Mouse (Mus musculus) thymus, postnatal 36 days (tissue): Measurements from ENCODE around the gene Apoc4.

Experiments
- DNase-seq, 2 experiments: peaks; one replicate each; pipeline ENCODE4 v3.0.0; 2022; ENCODE audit warnings: mixed read lengths in 2 of 2

Gene Apoc4

DNA sequence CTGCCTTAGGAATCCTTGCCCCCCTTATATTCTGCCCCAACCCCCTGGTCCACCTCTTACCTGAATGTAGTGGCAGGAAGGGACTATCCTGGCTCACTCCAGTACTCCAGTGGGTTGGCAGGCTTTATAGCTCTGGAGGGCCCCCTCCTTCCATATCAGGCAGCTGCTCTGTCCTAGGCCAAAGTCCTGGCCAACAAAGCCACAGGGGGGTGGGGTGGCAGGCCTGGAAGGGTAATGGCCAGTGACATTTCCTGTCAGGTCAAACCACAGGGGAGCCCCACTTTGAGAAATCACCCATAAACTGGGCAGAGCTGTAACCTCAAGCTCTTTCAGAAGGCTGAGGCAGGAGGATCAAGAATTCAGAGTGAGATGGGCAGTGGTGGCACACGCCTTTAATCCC lies 4.6 kb downstream of the Apoc4 start:
- no peak for DNase-seq

DNA sequence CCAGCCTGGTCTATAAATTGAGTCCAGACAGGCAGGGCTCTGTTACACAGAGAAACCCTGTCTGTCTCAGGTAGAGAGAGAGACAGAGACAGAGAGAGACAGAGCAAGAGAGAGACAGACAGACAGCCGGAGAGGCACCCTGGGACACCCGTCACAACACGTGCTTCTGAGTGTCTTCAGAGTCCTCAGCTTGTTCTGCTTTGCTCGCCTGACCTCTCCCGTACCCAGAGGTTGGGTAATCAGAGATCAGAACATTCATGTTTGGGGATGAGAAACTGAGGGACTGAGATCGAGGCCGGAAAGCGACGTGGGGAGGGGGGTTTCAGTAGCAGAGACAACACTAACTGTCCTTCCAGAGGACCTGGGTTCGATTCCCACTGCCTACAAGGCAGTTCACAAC lies 5.5 kb downstream of the Apoc4 start:
- DNase-seq = no peak

DNA sequence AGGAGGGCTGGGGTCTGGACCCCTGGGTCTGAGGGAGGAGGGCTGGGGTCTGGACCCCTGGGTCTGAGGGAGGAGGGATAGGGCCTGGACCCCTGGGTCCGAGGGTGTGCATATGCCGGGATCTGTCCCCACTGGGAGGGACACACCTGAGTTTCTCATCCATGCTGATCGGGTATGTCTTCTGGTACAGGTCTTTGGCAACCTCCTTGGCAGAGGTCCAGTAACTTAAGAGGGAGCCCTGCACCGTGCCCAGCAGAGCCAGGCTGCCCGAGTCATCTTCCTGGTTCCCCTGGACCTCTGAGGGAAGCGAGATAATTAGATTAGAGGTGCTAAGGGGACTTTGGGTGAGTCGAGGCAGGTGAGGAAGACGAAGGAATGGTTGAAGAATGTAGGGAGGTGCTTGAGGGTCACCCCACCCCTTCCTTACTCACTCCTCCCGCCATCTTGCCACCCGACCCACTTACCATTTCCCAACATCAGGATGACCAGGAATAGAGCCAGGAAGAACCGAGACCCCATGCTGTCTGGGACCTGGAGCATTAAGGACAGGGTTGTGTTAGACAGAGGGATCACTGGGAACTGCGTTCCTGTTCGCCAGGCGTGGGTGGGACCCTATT lies 8.1 kb downstream of the Apoc4 start:
- no peak for DNase-seq

- DNase-seq = no peak
These were observed 9.8 kb downstream of the Apoc4 start for GRCm38 (mm10) chr7:19671511-19671910.

- DNase-seq = peak; percentile 83 to 85
These were observed 12.1 kb downstream of the Apoc4 start for GRCm38 (mm10) chr7:19668947-19669721.

DNA sequence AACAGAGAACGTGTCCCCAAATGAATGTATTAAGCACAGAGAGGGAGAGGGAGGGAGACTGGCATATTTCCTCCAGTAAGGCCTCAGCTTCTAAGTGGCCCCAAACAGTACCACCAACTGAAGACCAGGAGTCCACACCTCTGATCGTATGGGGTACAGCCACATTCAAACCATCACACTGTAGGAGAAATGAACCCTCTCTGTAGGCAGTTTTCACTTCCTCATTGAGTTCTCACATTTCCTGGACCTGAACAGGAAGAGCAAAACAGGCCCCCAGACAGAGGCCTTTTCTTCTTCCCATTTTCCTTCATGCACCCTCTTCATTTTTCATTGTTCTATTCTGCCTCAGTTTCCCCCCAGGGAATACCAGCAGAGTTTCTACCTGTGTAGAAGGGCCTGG lies 13.8 kb downstream of the Apoc4 start:
- no peak for DNase-seq

DNA sequence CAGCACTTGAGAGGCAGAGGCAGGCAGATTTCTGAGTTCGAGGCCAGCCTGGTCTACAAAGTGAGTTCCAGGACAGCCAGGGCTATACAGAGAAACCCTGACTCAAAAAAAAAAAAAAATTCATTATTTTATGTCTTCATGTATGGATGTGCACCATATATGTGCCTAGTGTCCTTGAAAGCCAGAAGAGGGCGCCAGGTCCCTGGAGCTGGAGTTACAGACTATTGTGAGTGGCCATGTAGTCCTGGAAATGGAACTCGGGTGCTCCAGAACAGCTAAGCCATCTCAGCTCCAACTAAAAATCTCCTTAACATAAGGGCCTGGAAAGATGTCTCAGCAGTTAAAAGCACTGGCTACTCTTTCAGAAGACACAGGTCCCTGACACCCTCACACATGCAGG lies 14.5 kb downstream of the Apoc4 start:
- no peak for DNase-seq

GRCm38 (mm10) chr7:19664955-19665841 lies 16.1 kb downstream of the Apoc4 start, which contains the start of gene Clptm1:
TSS of gene Clptm1 (minus strand) at chr7:19665033.
- peak; percentile 96 to 97 for DNase-seq

GRCm38 (mm10) chr7:19664455-19664954 lies 16.8 kb downstream of the Apoc4 start:
- no peak for DNase-seq

GRCm38 (mm10) chr7:19663940-19664339 lies 17.3 kb downstream of the Apoc4 start:
- peak in 1 of 2 experiments; percentile 20 for DNase-seq

DNA sequence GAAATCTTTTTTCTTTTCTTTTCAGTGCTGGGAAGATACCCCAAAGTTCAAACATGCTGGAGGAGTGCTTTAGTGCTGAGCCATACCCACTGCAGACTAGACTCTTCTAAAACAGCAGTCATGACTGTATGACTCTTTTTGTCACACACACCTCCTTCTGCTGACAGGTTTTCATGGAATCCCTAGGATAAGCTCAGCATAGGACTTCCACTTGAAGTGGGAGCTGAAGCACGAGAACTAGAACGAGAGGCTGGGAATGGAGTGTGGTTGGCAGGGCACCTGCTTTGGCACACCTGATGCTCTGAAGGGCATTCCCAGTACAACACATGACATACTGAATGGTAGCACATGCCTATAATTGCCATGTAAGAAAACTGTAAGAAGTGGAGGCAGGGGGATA lies 28.7 kb downstream of the Apoc4 start:
- no peak for DNase-seq

GRCm38 (mm10) chr7:19651063-19651786 lies 30.1 kb downstream of the Apoc4 start:
- DNase-seq = no peak

GRCm38 (mm10) chr7:19641223-19641622 lies 40.1 kb downstream of the Apoc4 start:
- DNase-seq = no peak

GRCm38 (mm10) chr7:19635074-19635827 lies 46.0 kb downstream of the Apoc4 start:
- DNase-seq = no peak

DNA sequence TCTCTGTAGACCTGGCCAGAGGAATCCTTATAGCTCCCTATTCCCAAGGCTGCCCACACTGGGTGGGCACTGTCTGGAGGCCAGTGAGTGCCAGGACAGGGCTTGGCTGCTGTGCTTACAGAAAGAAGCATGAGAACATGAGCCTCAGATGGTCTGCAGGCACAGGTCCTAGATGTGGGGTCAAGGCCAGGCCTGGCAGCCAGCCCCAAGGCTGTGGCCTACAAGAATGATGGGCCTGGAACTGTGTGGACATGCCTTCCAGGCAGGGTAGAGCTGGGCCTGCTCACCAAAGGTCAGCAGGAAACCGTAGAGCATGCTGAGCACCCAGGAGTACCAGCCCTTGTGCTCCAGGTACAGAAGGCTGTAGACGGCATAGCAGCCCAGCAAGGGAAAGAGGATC lies 46.7 kb downstream of the Apoc4 start:
- DNase-seq = no peak

- no peak for DNase-seq
These were observed 47.4 kb downstream of the Apoc4 start for GRCm38 (mm10) chr7:19633855-19634254.

DNA sequence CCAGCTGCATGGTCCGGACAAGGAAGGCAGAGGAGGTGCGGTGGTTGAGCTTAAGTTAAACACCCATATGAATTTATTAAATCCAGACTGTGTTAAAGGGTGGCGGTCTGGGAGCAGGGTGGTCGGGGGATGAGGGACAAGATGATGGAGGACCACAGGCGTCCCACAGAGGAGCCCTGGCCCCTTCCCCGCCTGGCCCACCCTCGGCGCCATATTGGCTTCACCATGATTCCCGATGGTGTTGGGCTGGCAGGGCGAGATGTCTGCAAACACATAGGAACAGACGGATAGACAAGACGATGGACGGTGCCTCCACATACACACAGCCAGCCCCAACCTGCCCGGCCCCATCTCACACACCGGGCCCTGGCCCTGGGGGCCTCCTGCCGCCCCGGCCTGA lies 48.1 kb downstream of the Apoc4 start:
- no peak for DNase-seq

GRCm38 (mm10) chr7:19632720-19633119 lies 48.6 kb downstream of the Apoc4 start:
- no peak for DNase-seq

- DNase-seq = no peak
These were observed 49.0 kb downstream of the Apoc4 start for GRCm38 (mm10) chr7:19632275-19632674.

DNA sequence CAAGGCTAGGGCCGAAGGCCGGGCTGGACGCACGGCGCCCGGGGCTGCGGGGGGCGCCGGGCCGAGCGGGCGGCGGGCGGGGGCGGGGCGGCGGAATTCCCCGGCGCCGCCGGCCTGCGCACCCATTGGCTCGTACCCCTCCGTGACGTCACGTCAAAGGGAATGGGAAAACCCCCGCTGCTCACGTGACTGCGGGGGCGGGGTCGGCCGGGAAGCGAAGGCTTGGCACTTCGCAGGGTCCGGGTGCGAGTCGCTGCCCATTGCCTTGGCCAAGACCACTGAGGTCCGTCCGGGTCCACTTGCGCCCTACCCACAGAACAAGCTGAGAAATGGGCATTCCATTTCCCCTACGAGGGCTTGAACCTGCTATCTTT lies 51.9 kb downstream of the Apoc4 start, which contains the start of gene Relb:
TSS of gene Relb (minus strand) at position 78 of the 374 bp plus-strand sequence.
- peak; percentile 86 to 89 for DNase-seq

- peak; percentile 95 to 96 for DNase-seq
These were observed 52.5 kb downstream of the Apoc4 start for GRCm38 (mm10) chr7:19628536-19629360.
